Mouse (Mus musculus): ENCODE results near the gene Ppif.

The Ppif gene

GRCm38 (mm10) chr14:25695059-25695458, 1.1 kb downstream of the Ppif start:
- no peak for DNase-seq (ENCODE audit: low spot score in 2 of 2)

- no peak for DNase-seq (ENCODE audit: low spot score in 2 of 2)
Observed at GRCm38 (mm10) chr14:25696356-25696755, 2.4 kb downstream of the Ppif start.

- DNase-seq (ENCODE audit: low spot score in 2 of 2), result no peak
Observed at GRCm38 (mm10) chr14:25701986-25702385, 8.0 kb downstream of the Ppif start.

GRCm38 (mm10) chr14:25707691-25708181, 13.8 kb downstream of the Ppif start:
- no peak for DNase-seq (ENCODE audit: low spot score in 2 of 2)

GRCm38 (mm10) chr14:25708451-25708850, 14.5 kb downstream of the Ppif start:
- DNase-seq (ENCODE audit: low spot score in 2 of 2), result no peak

- DNase-seq (ENCODE audit: low spot score in 2 of 2), result no peak
Observed at GRCm38 (mm10) chr14:25708917-25709316, 15.0 kb downstream of the Ppif start.

- no peak for DNase-seq (ENCODE audit: low spot score in 2 of 2)
Observed at GRCm38 (mm10) chr14:25710073-25710472, 16.1 kb downstream of the Ppif start.

- no peak for DNase-seq (ENCODE audit: low spot score in 2 of 2)
Observed at GRCm38 (mm10) chr14:25710681-25711080, 16.7 kb downstream of the Ppif start.

- no peak for DNase-seq (ENCODE audit: low spot score in 2 of 2)
Observed at GRCm38 (mm10) chr14:25711177-25711576, 17.2 kb downstream of the Ppif start.

- DNase-seq (ENCODE audit: low spot score in 2 of 2), result no peak
Observed at GRCm38 (mm10) chr14:25711602-25712001, 17.6 kb downstream of the Ppif start.

GRCm38 (mm10) chr14:25713443-25713842, 19.5 kb downstream of the Ppif start:
- DNase-seq (ENCODE audit: low spot score in 2 of 2), result no peak

GRCm38 (mm10) chr14:25716528-25716927, 22.6 kb downstream of the Ppif start:
- no peak for DNase-seq (ENCODE audit: low spot score in 2 of 2)

- DNase-seq (ENCODE audit: low spot score in 2 of 2), result no peak
Observed at GRCm38 (mm10) chr14:25717718-25718117, 23.8 kb downstream of the Ppif start.

- DNase-seq (ENCODE audit: low spot score in 2 of 2), result peak in 1 of 2 experiments; percentile 69
Observed at GRCm38 (mm10) chr14:25718471-25718870, 24.5 kb downstream of the Ppif start.

- DNase-seq (ENCODE audit: low spot score in 2 of 2), result no peak
Observed at GRCm38 (mm10) chr14:25719371-25719770, 25.4 kb downstream of the Ppif start.

- DNase-seq (ENCODE audit: low spot score in 2 of 2), result no peak
Observed at GRCm38 (mm10) chr14:25720962-25721707, 27.2 kb downstream of the Ppif start.

- DNase-seq (ENCODE audit: low spot score in 2 of 2), result peak in 1 of 2 experiments; percentile 66
Observed at GRCm38 (mm10) chr14:25725032-25725497, 31.1 kb downstream of the Ppif start.

GRCm38 (mm10) chr14:25725690-25726089, 31.7 kb downstream of the Ppif start:
- no peak for DNase-seq (ENCODE audit: low spot score in 2 of 2)

GRCm38 (mm10) chr14:25726226-25727148, 32.5 kb downstream of the Ppif start:
- no peak for DNase-seq (ENCODE audit: low spot score in 2 of 2)

- no peak for DNase-seq (ENCODE audit: low spot score in 2 of 2)
Observed at GRCm38 (mm10) chr14:25727149-25727510, 33.2 kb downstream of the Ppif start.

- no peak for DNase-seq (ENCODE audit: low spot score in 2 of 2)
Observed at GRCm38 (mm10) chr14:25734736-25735716, 41.1 kb downstream of the Ppif start.
